Mouse (Mus musculus) neural tube, embryonic 11.5 days (tissue): ENCODE data around the gene Tet1. TPM values are rescaled to one million over a fixed set of nuclear protein-coding genes. Genes with fewer than 3 reads are reported as not detected.

Source experiments
- ATAC-seq: fragments of 200-750 bp; cut with Nextera tagmentation; 2 replicates; pipeline ENCODE4 v1.8.0; 2017; ENCODE audit warnings: moderate number of reproducible peaks, mild to moderate bottlenecking, moderate TSS enrichment, moderate library complexity; ENCODE audit not compliant: insufficient read depth, low FRiP score, low TSS enrichment
- DNase-seq: peaks from one replicate; pipeline ENCODE4 v3.0.0-alpha.2; 2015; ENCODE audit warnings: low spot score
- H3K27ac ChIP-seq: fragments of 300-500 bp; sonication (generic); 2 replicates; pipeline ENCODE4 v1.5.1; 2014; ENCODE audit warnings: low read depth, mild to moderate bottlenecking, low read length
- H3K27me3 ChIP-seq: fragments of 300-500 bp; sonication (generic); 2 replicates; pipeline ENCODE4 v1.6.1; 2014; ENCODE audit warnings: mild to moderate bottlenecking, low read length, mixed read lengths; ENCODE audit not compliant: control insufficient read depth, insufficient read depth
- H3K36me3 ChIP-seq: fragments of 300-500 bp; sonication (generic); 2 replicates; pipeline ENCODE4 v1.6.1; 2014; ENCODE audit warnings: mild to moderate bottlenecking, low read length, moderate library complexity, mixed read lengths; ENCODE audit not compliant: control insufficient read depth, insufficient read depth
- H3K4me1 ChIP-seq: fragments of 300-500 bp; sonication (generic); 2 replicates; pipeline ENCODE4 v1.6.1; 2014; ENCODE audit warnings: low read length, mixed read lengths; ENCODE audit not compliant: control insufficient read depth, insufficient read depth
- H3K4me2 ChIP-seq: fragments of 300-500 bp; sonication (generic); 2 replicates; pipeline ENCODE4 v1.6.1; 2014; ENCODE audit warnings: low read depth, mild to moderate bottlenecking, moderate library complexity
- H3K4me3 ChIP-seq: fragments of 300-500 bp; sonication (generic); 2 replicates; pipeline ENCODE4 v1.5.1; 2014; ENCODE audit warnings: low read depth, low read length
- H3K9ac ChIP-seq: fragments of 300-500 bp; sonication (generic); 2 replicates; pipeline ENCODE4 v1.6.1; 2014; ENCODE audit warnings: mild to moderate bottlenecking, low read length
- H3K9me3 ChIP-seq: fragments of 300-500 bp; sonication (generic); 2 replicates; pipeline ENCODE4 v1.6.1; 2016; ENCODE audit warnings: low read length; ENCODE audit not compliant: control insufficient read depth
- WGBS: fragments of 180-500 bp; shearing (Covaris S2); extraction: QIAGEN DNeasy Blood & Tissue Kit; methylation state at CpG from one replicate; pipeline ENCODE4 v1.1.7; 2014; 5-methylcytosine and 5-hydroxymethylcytosine counted together
- polyA plus RNA-seq: library from polyadenylated mRNA; unstranded; fragments of >200 nt; fragmentation: Nextera tagmentation; extraction: Ambion mirVana; gene quantifications from 2 replicates; pipeline ENCODE4 v1.2.1, GENCODE M21; 2014

Gene Tet1
- polyA plus RNA-seq, 1 experiment from 2014 or later = 30.1 TPM

DNA sequence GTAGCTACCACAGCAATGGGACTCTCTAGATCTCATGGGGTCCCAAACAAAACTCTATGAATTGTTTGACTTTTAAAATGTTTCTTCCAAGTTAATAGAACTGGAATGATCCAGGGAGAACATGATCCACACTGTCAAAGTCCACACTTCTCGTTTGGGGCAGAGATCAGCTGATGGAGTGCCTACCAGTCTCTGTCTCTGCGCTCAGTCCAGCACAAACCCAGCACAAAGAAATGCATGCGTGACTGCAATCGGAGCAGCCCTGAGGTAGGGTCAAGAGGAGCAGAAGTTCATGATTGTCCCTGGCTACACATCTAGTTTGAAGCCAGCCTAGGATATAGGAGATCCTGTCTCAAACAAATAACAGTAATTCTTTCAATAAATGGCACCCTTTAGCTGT, 85.4 kb downstream of the Tet1 start:
- 90% methylated on average over 4 of the region's 4 CpGs for WGBS
- no peaks in the 10 kb centered on the region for H3K4me1 ChIP-seq
- no peak overlapping the region for H3K4me2 ChIP-seq
- DNase-seq (no peak), ATAC-seq (no peak)
- no peak overlapping the region for H3K27ac ChIP-seq
- no peak overlapping the region for H3K9ac ChIP-seq
- peaks cover 7% of the 10 kb centered on the region; the same call in 1 of the 2 replicates for H3K36me3 ChIP-seq
- H3K27me3 ChIP-seq = no peaks in the 10 kb centered on the region
- no peak overlapping the region for H3K4me3 ChIP-seq
- H3K9me3 ChIP-seq = no peaks in the 10 kb centered on the region

DNA sequence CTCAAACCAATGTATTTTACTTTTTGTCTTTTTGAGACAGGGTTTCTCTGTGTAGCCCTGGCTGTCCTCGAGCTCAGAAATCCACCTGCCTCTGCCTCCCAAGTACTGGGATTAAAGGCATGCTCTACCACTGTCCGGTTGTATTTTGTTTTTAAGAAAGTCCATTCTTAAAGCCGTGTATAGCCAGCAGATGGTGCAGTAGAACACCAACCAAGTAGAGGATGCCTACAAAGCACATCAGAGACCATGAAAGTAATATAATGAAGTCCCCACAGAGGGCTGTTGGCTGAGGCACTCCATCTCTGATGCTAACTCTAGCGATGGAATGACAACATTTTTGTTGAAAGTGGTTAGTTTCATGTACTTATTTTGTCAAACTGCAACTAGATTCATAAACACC, 98.8 kb downstream of the Tet1 start:
- Histone ChIP-seq H3K4me1 (no peaks in the 10 kb centered on the region), H3K4me2 (no peak overlapping the region), H3K9ac (no peak overlapping the region), H3K27ac (no peak overlapping the region), H3K36me3 (peaks cover 4% of the 10 kb centered on the region), H3K4me3 (no peak overlapping the region), H3K9me3 (no peaks in the 10 kb centered on the region), H3K27me3 (no peaks in the 10 kb centered on the region)
- DNase-seq (no peak), ATAC-seq (no peak)
- 80% methylated on average over 4 of the region's 4 CpGs for WGBS

DNA sequence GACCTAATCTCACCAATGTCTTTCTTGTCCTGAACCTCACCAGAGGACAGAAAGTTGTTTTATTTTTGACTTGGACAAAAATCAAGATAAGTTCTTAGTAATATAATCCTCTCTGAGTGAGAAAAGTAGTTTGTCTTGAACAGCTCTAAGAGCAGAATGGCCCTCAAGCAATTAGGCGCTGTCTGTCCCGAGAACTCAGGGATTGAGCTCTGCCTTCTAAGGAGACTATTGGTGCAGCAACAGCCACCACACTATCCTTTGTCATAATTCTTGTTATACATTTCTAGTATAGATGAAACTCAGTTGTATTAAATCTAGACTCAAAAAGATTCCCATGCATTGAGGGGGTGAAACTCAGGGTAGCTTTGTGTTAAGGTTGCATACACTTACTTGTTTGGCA, 100.0 kb downstream of the Tet1 start:
- H3K27ac ChIP-seq = no peak overlapping the region
- peaks cover 2% of the 10 kb centered on the region; the same call in 1 of the 2 replicates for H3K36me3 ChIP-seq
- no peaks in the 10 kb centered on the region for H3K4me1 ChIP-seq
- 96% methylated on average over 2 of the region's 2 CpGs for WGBS
- H3K9ac ChIP-seq = no peak overlapping the region
- H3K4me3 ChIP-seq = no peak overlapping the region
- no peak for ATAC-seq
- H3K9me3 ChIP-seq = no peaks in the 10 kb centered on the region
- H3K27me3 ChIP-seq = no peaks in the 10 kb centered on the region
- H3K4me2 ChIP-seq = no peak overlapping the region
- no peak for DNase-seq

DNA sequence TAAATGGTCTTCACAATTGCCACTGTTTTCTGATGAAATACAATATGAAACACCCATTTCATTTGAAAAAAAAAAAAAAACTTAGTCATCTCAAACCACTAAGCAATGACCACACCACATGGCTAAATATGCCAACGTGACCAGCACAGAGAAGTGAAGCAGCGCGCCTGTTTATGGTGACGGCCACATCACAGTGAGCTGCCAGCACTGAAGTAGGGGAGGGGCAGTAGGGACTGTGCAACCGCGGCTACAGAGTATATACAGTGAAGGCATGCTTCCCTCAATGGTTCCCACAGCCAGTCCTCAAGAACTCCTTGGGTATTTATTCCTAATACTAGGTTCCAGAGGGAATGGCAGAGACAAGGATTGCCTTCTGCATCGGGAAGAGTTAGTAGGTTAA, 100.5 kb downstream of the Tet1 start:
- ATAC-seq (no peak), DNase-seq (no peak)
- Histone ChIP-seq H3K4me2 (no peak overlapping the region), H3K27me3 (no peaks in the 10 kb centered on the region), H3K9me3 (no peaks in the 10 kb centered on the region), H3K27ac (no peak overlapping the region), H3K36me3 (peaks cover 2% of the 10 kb centered on the region; the same call in 1 of the 2 replicates), H3K4me1 (no peaks in the 10 kb centered on the region), H3K9ac (no peak overlapping the region), H3K4me3 (no peak overlapping the region)
- WGBS = 92% methylated on average over 7 of the region's 7 CpGs

DNA sequence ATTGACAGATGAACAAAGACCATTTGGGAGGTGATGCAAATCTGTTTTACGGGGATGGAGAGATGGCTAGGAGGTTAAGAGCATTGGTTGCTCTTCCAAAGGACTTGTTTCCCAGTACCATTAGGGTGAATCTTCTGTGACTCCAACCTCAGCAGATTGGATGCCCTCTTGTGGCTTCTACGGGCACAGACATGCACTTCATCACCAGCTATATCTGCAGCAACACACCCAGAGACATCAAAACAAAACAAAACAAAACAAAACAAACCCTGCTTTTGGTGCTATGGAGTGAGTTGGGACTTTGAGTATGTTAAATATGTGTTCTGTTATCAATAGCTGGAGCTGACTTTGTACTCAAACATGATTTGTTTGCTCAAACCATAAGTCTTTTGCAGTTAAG, 104.7 kb downstream of the Tet1 start:
- ATAC-seq = no peak
- Histone ChIP-seq H3K36me3 (no peaks in the 10 kb centered on the region), H3K4me1 (no peaks in the 10 kb centered on the region), H3K9me3 (no peaks in the 10 kb centered on the region), H3K4me2 (no peak overlapping the region), H3K4me3 (no peak overlapping the region), H3K9ac (no peak overlapping the region), H3K27ac (no peak overlapping the region), H3K27me3 (no peaks in the 10 kb centered on the region)
- DNase-seq = peak; percentile 20
- 84% methylated on average over 2 of the region's 2 CpGs for WGBS

DNA sequence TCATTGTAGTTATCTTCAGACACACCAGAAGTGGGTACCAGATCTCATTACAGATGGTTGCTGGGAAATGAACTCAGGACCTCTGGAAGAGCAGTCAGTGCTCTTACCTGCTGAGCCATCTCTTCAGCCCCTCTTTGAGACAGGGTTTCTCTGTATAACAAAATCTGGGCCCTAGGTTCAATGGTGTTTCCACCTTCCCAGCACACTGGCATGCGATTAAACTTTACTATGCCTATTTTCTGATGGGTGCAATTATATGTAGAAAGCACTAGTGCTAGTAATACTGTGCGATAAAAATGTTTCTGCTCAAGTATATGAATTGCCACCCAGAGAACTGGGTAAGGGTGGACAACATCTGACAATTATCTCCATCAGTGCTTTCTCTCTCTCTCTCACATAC, 105.5 kb downstream of the Tet1 start:
- ATAC-seq (no peak), DNase-seq (no peak)
- Histone ChIP-seq H3K9ac (no peak overlapping the region), H3K9me3 (no peaks in the 10 kb centered on the region), H3K36me3 (no peaks in the 10 kb centered on the region), H3K4me3 (no peak overlapping the region), H3K27me3 (no peaks in the 10 kb centered on the region), H3K4me1 (no peaks in the 10 kb centered on the region), H3K4me2 (no peak overlapping the region), H3K27ac (no peak overlapping the region)
- 95% methylated on average over 2 of the region's 2 CpGs for WGBS

DNA sequence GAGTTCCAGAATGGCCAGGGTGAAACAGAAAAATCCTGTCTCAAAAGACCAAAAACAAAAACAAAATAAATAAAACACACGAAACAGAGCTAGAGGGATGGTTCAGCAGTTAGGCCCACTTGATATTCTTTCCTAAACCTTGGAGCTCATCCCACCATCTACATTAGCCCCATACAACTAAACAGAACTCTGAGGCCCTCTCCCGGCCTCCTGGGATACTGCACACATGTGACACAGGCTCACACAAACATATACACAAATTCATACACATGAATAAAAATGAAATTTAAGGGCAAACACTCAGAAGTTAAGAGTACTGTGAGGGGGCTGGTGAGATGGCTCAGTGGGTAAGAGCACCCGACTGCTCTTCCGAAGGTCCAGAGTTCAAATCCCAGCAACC, 114.6 kb downstream of the Tet1 start:
- Histone ChIP-seq H3K27ac (no peak overlapping the region), H3K9me3 (no peaks in the 10 kb centered on the region), H3K4me3 (no peak overlapping the region), H3K4me2 (no peak overlapping the region), H3K4me1 (no peaks in the 10 kb centered on the region), H3K9ac (no peak overlapping the region), H3K27me3 (no peaks in the 10 kb centered on the region), H3K36me3 (peaks cover 4% of the 10 kb centered on the region)
- no peak for ATAC-seq
- WGBS = 96% methylated on average over 4 of the region's 4 CpGs
- no peak for DNase-seq

DNA sequence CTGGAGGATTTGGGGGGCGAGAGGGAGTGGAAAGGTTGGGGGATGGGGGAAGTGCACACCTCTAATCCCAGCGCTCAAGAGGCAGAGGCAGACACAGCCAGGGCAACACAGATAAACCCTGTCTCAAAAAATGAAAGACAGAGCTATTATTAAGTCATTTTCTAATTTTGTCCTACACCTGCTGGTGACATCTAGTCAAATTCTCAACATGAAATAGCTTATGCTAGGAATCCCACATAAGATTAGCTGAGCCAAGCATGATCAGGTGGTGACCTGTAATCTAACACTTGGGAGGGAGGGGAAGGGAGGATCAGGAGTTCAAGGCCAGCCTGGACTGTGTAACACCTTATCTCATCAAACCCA, 115.7 kb downstream of the Tet1 start:
- H3K27ac ChIP-seq = peak overlapping the region; percentile 82
- H3K36me3 ChIP-seq = peaks cover 10% of the 10 kb centered on the region
- no peaks in the 10 kb centered on the region for H3K27me3 ChIP-seq
- H3K4me1 ChIP-seq = no peaks in the 10 kb centered on the region
- 45% methylated on average over 2 of the region's 2 CpGs for WGBS
- peak overlapping the region; percentile 87 for H3K9ac ChIP-seq
- peak overlapping the region; percentile 78 for H3K4me3 ChIP-seq
- no peak for DNase-seq
- peak; percentile 11; the same call in 1 of the 2 replicates for ATAC-seq
- no peaks in the 10 kb centered on the region for H3K9me3 ChIP-seq
- peak overlapping the region; percentile 58 for H3K4me2 ChIP-seq

DNA sequence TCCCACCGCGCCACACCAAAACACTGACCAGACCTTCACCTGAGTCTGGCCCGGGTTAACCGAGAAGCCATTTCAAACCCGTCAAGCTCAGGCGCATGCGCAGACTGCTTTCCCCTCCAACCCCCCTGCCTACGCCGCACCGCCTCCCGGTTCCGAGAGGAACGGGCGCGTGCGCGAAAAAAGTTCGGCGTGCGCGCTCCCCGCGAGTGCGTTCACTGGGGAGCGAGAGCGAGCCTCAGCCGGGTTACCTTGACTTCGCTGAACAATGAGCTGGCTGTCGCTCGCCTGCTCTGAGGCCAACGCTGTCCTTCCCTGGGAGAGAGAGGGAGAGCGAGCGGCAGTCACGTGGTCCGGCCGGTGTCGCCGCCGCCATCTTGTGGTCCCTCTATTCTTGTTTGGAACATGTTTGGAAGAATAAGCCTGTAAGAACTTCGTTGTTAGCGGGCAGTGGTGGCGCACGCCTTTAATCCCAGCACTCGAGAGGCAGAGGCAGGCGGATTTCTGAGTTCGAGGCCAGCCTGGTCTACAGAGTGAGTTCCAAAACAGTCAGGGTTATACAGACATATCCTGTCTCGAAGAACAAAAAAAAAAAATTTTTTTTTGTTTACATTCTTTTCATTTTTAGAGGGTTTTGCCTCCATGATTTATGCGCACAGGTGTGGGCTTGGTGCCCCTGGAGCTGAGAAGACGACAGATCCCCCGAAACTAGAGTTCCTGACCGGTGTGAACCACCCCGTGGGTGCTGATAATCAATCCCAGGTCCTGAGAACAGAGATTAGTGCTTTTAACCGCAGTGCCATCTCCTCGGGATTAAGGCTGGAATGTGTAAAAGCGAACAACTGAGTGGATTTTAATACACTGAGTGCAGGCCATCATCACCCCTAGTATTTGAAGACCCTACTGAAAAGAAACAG, 116.4 kb downstream of the Tet1 start, which contains the start of gene Ccar1:
TSS of gene Ccar1 (minus strand) at position 110 of the 914 bp plus-strand sequence.
- H3K27me3 ChIP-seq = no peaks in the 10 kb centered on the region
- H3K4me1 ChIP-seq = no peaks in the 10 kb centered on the region
- ATAC-seq (peak; percentile 96), DNase-seq (peak; percentile 100)
- H3K4me3 ChIP-seq = peak within 1 kb of the TSS; percentile 78
- H3K4me2 ChIP-seq = peak within 1 kb of the TSS; percentile 58
- H3K9ac ChIP-seq = peak within 1 kb of the TSS; percentile 87
- peaks cover 12% of the 10 kb centered on the region for H3K36me3 ChIP-seq
- 3% methylated on average over 55 of the region's 55 CpGs for WGBS
- H3K9me3 ChIP-seq = no peaks in the 10 kb centered on the region
- H3K27ac ChIP-seq = peak within 1 kb of the TSS; percentile 82
